Mouse (Mus musculus) forebrain, postnatal 0 days (tissue): ENCODE data around the gene Ccdc30. TPM values are rescaled to one million over a fixed set of nuclear protein-coding genes. Genes with fewer than 3 reads are reported as not detected.

Experiments
- ATAC-seq: fragments of 200-750 bp; cut with Nextera tagmentation; 2 replicates; pipeline ENCODE4 v1.8.0; 2017; ENCODE audit warnings: mild to moderate bottlenecking, moderate library complexity
- DNase-seq: peaks from one replicate; pipeline ENCODE4 v3.0.0-alpha.2; 2015
- H3K27ac ChIP-seq: fragments of 300-500 bp; sonication (generic); 2 replicates; pipeline ENCODE4 v1.5.1; 2014; ENCODE audit warnings: low read depth, mild to moderate bottlenecking, antibody characterized with exemption, low read length, moderate library complexity, mixed read lengths
- H3K27me3 ChIP-seq: fragments of 300-500 bp; sonication (generic); 2 replicates; pipeline ENCODE4 v1.6.1; 2014; ENCODE audit warnings: mild to moderate bottlenecking, low read length, mixed read lengths; ENCODE audit not compliant: insufficient read depth
- H3K36me3 ChIP-seq: fragments of 300-500 bp; sonication (generic); 2 replicates; pipeline ENCODE4 v1.6.1; 2014; ENCODE audit warnings: mild to moderate bottlenecking, moderate library complexity; ENCODE audit not compliant: insufficient read depth
- H3K4me1 ChIP-seq: fragments of 300-500 bp; sonication (generic); 2 replicates; pipeline ENCODE4 v1.6.1; 2014; ENCODE audit warnings: antibody characterized with exemption; ENCODE audit not compliant: insufficient read depth
- H3K4me2 ChIP-seq: fragments of 300-500 bp; sonication (generic); 2 replicates; pipeline ENCODE4 v1.6.1; 2014; ENCODE audit warnings: low read depth, mild to moderate bottlenecking, moderate library complexity
- H3K4me3 ChIP-seq: fragments of 300-500 bp; sonication (generic); 2 replicates; pipeline ENCODE4 v1.5.1; 2014; ENCODE audit warnings: low read depth, low read length, mixed read lengths
- H3K9ac ChIP-seq: fragments of 300-500 bp; sonication (generic); 2 replicates; pipeline ENCODE4 v1.6.1; 2014; ENCODE audit warnings: mild to moderate bottlenecking
- H3K9me3 ChIP-seq: fragments of 300-500 bp; sonication (generic); 2 replicates; pipeline ENCODE4 v1.6.1; 2016; ENCODE audit warnings: low read length
- CTCF ChIP-seq: sonication (generic); IDR thresholded peaks from 2 replicates; pipeline ENCODE4 v1.5.1; 2016; ENCODE audit warnings: antibody characterized with exemption, control low read depth, low read depth
- WGBS: fragments of 180-500 bp; shearing (Covaris S2); extraction: QIAGEN DNeasy Blood & Tissue Kit; methylation state at CpG from one replicate; pipeline ENCODE4 v1.1.7; 2014; 5-methylcytosine and 5-hydroxymethylcytosine counted together
- polyA plus RNA-seq: library from polyadenylated mRNA; unstranded; fragments of >200 nt; fragmentation: Nextera tagmentation; extraction: Ambion mirVana; gene quantifications from 2 replicates; pipeline ENCODE4 v1.2.1, GENCODE M21; 2015
- total RNA-seq: library from RNA; depleted of rRNA; stranded (reverse); fragments of >200 nt; gene quantifications from 2 replicates; pipeline ENCODE4 v1.2.3, GENCODE M21; 2014

Ccdc30 gene
- total and polyA plus RNA-seq, 2 experiments from 2014 or later = 16.7 to 23.0 TPM

- 4% methylated on average over 6 of the region's 6 CpGs for WGBS
- Histone ChIP-seq H3K9me3 (no peaks in the 10 kb centered on the region), H3K4me3 (peak overlapping the region; percentile 90), H3K4me1 (peaks cover 19% of the 10 kb centered on the region; the same call in 1 of the 2 replicates), H3K27me3 (no peaks in the 10 kb centered on the region), H3K4me2 (peak overlapping the region; percentile 59), H3K27ac (peak overlapping the region; percentile 95), H3K36me3 (no peaks in the 10 kb centered on the region; the same call in 1 of the 2 replicates), H3K9ac (peak overlapping the region; percentile 73)
- ATAC-seq = no peak
- TF ChIP-seq CTCF = no peak
- DNase-seq = no peak
Observed at GRCm38 (mm10) chr4:119295134-119295453, 120.2 kb downstream of the Ccdc30 start.

- peak within 1 kb of the TSS; percentile 83 for H3K9ac ChIP-seq
- peak; percentile 100 for DNase-seq
- peak within 1 kb of the TSS; percentile 66 for H3K4me2 ChIP-seq
- peaks cover 20% of the 10 kb centered on the region; the same call in 1 of the 2 replicates for H3K4me1 ChIP-seq
- 3% methylated on average over 61 of the region's 61 CpGs for WGBS
- TF ChIP-seq CTCF = no peak
- H3K9me3 ChIP-seq = no peaks in the 10 kb centered on the region
- H3K36me3 ChIP-seq = no peaks in the 10 kb centered on the region; the same call in 1 of the 2 replicates
- H3K4me3 ChIP-seq = peak within 1 kb of the TSS; percentile 90
- no peaks in the 10 kb centered on the region for H3K27me3 ChIP-seq
- peak within 1 kb of the TSS; percentile 95 for H3K27ac ChIP-seq
- peak; percentile 98 for ATAC-seq
Observed at GRCm38 (mm10) chr4:119294415-119295133, 120.7 kb downstream of the Ccdc30 start, which contains the start of gene Ybx1. Ybx1 (minus strand) TSS chr4:119294604.

- WGBS = 3% methylated on average over 66 of the region's 80 CpGs
- no peak for TF ChIP-seq CTCF
- no peaks in the 10 kb centered on the region for H3K9me3 ChIP-seq
- H3K4me1 ChIP-seq = peaks cover 20% of the 10 kb centered on the region; the same call in 1 of the 2 replicates
- no peaks in the 10 kb centered on the region for H3K27me3 ChIP-seq
- peak overlapping the region; percentile 83 for H3K9ac ChIP-seq
- peak overlapping the region; percentile 90 for H3K4me3 ChIP-seq
- peak; percentile 47 for DNase-seq
- no peaks in the 10 kb centered on the region; the same call in 1 of the 2 replicates for H3K36me3 ChIP-seq
- H3K4me2 ChIP-seq = peak overlapping the region; percentile 66
- H3K27ac ChIP-seq = peak overlapping the region; percentile 95
- peak; percentile 10; the same call in 1 of the 2 replicates for ATAC-seq
Observed at GRCm38 (mm10) chr4:119293574-119294258, 121.6 kb downstream of the Ccdc30 start.

- peak overlapping the region; percentile 66 for H3K4me2 ChIP-seq
- 1% methylated on average over 24 of the region's 24 CpGs for WGBS
- H3K4me3 ChIP-seq = peak overlapping the region; percentile 90
- H3K27ac ChIP-seq = peak overlapping the region; percentile 95
- H3K27me3 ChIP-seq = no peaks in the 10 kb centered on the region
- DNase-seq (peak; percentile 79), ATAC-seq (peak; percentile 23)
- peaks cover 20% of the 10 kb centered on the region; the same call in 1 of the 2 replicates for H3K4me1 ChIP-seq
- peak overlapping the region; percentile 83 for H3K9ac ChIP-seq
- TF ChIP-seq CTCF = no peak
- no peaks in the 10 kb centered on the region for H3K9me3 ChIP-seq
- H3K36me3 ChIP-seq = no peaks in the 10 kb centered on the region; the same call in 1 of the 2 replicates
Observed at GRCm38 (mm10) chr4:119292771-119293573, 122.3 kb downstream of the Ccdc30 start.

- Histone ChIP-seq H3K4me1 (peaks cover 20% of the 10 kb centered on the region; the same call in 1 of the 2 replicates), H3K9me3 (no peaks in the 10 kb centered on the region), H3K36me3 (no peaks in the 10 kb centered on the region; the same call in 1 of the 2 replicates), H3K27ac (no peak overlapping the region), H3K4me2 (peak overlapping the region; percentile 66), H3K9ac (peak overlapping the region; percentile 83; the same call in 1 of the 2 replicates), H3K4me3 (peak overlapping the region; percentile 90), H3K27me3 (no peaks in the 10 kb centered on the region)
- ATAC-seq = no peak
- WGBS = 42% methylated on average over 1 of the region's 1 CpGs
- no peak for DNase-seq
- no peak for TF ChIP-seq CTCF
Observed at GRCm38 (mm10) chr4:119291921-119292320, 123.4 kb downstream of the Ccdc30 start.

DNA sequence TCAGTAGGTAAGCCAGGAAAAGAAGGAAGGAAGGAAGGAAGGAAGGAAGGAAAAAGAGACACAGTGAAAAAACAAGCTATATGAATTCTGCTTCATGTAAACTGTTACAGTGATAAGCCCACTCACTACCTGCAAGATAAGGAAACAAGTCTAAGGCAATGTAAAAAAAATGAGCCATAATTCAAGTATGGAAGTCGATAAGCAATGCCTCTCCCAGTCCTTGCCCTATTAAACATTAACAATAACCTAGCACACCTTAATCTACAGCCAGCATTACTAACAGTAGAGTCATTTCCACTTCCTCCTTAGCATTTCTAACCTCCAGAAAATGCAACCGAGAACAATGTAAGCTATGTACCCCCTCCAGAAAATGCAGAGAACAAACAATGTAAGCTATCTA is 130.0 kb downstream of the Ccdc30 start:
- DNase-seq (no peak), ATAC-seq (no peak)
- H3K9me3 ChIP-seq = no peaks in the 10 kb centered on the region
- no peak overlapping the region for H3K4me2 ChIP-seq
- H3K4me1 ChIP-seq = 0 out of 2 replicates have a peak, but pooled peaks cover 3% of the 10 kb centered on the region
- no peak for TF ChIP-seq CTCF
- no peak overlapping the region for H3K4me3 ChIP-seq
- WGBS = 79% methylated on average over 2 of the region's 2 CpGs
- no peak overlapping the region for H3K27ac ChIP-seq
- H3K36me3 ChIP-seq = peaks cover 29% of the 10 kb centered on the region
- H3K27me3 ChIP-seq = no peaks in the 10 kb centered on the region
- no peak overlapping the region for H3K9ac ChIP-seq
